Mouse (Mus musculus) ES-Bruce4 (cell line): ENCODE results near the gene Gtsf1. TPM values are rescaled to one million over a fixed set of nuclear protein-coding genes. Genes with fewer than 3 reads are reported as not detected.
"Not testable (repeated sequence)": the region's sequence is repeated elsewhere in the genome, so short reads cannot be mapped to it uniquely, and the experiment has no call there.

Experiments used
- H3K27ac ChIP-seq: 2 replicates; pipeline ENCODE4 v1.5.1; 2012; ENCODE audit warnings: low read length, inconsistent platforms; ENCODE audit not compliant: insufficient read depth
- H3K27me3 ChIP-seq: 2 replicates; pipeline ENCODE4 v1.6.1; 2012; ENCODE audit warnings: mild to moderate bottlenecking, low read length, inconsistent platforms; ENCODE audit not compliant: control insufficient read depth, poor library complexity, insufficient read depth, severe bottlenecking
- H3K36me3 ChIP-seq: 2 replicates; pipeline ENCODE4 v1.6.1; 2012; ENCODE audit warnings: inconsistent platforms, mild to moderate bottlenecking, low read length, moderate library complexity; ENCODE audit not compliant: control insufficient read depth, poor library complexity, insufficient read depth, severe bottlenecking
- H3K4me1 ChIP-seq: one replicate; pipeline ENCODE4 v1.8.1; 2011; ENCODE audit warnings: low read length; ENCODE audit not compliant: control insufficient read depth, insufficient read depth
- H3K4me3 ChIP-seq: 2 replicates; pipeline ENCODE4 v1.5.1; 2011; ENCODE audit warnings: low read depth, mild to moderate bottlenecking, low read length
- H3K9ac ChIP-seq: 2 replicates; pipeline ENCODE4 v1.6.1; 2012; ENCODE audit warnings: low read depth, mild to moderate bottlenecking, inconsistent platforms; ENCODE audit not compliant: poor library complexity, severe bottlenecking
- H3K9me3 ChIP-seq: replicated peaks from 2 replicates; pipeline ENCODE4 v1.6.1; 2012; ENCODE audit warnings: mild to moderate bottlenecking, low read length, inconsistent platforms; ENCODE audit not compliant: control insufficient read depth, poor library complexity, insufficient read depth, severe bottlenecking
- CTCF ChIP-seq: IDR thresholded peaks from one replicate; pipeline ENCODE4 v1.8.1; 2011; ENCODE audit warnings: low read depth, low read length
- EP300 ChIP-seq: IDR thresholded peaks from 2 replicates; pipeline ENCODE4 v1.6.1; 2011; ENCODE audit warnings: low read depth, low read length; ENCODE audit not compliant: insufficient read depth
- POLR2A ChIP-seq: IDR thresholded peaks from one replicate; pipeline ENCODE4 v1.8.1; 2011; ENCODE audit warnings: low read length; ENCODE audit not compliant: insufficient read depth
- polyA plus RNA-seq: library from polyadenylated mRNA; stranded (reverse); fragments of >200 nt; gene quantifications from 2 replicates; pipeline ENCODE4 v1.2.4, GENCODE M21; 2011; ENCODE audit warnings: low read depth; ENCODE audit not compliant: missing spikeins, insufficient read depth, insufficient read length

The Gtsf1 gene
- polyA plus RNA-seq, 1 experiment: not detected

GRCm38 (mm10) chr15:103462539-103463261, 32.4 kb upstream of the Gtsf1 start:
- TF ChIP-seq POLR2A (no peak), CTCF (no peak), EP300 (no peak)
- H3K9me3 ChIP-seq: no peaks in the 10 kb centered on the region
- H3K4me3 ChIP-seq: no peak overlapping the region
- no peaks in the 10 kb centered on the region for H3K4me1 ChIP-seq
- no peaks in the 10 kb centered on the region for H3K27me3 ChIP-seq
- H3K27ac ChIP-seq: no peak overlapping the region
- H3K36me3 ChIP-seq: no peaks in the 10 kb centered on the region
- no peak overlapping the region for H3K9ac ChIP-seq

- Histone ChIP-seq H3K9me3 (no peaks in the 10 kb centered on the region), H3K27ac (no peak overlapping the region), H3K27me3 (no peaks in the 10 kb centered on the region), H3K4me1 (no peaks in the 10 kb centered on the region), H3K4me3 (no peak overlapping the region), H3K9ac (no peak overlapping the region), H3K36me3 (no peaks in the 10 kb centered on the region)
- TF ChIP-seq CTCF: no peak
- no peak for TF ChIP-seq POLR2A
- no peak for TF ChIP-seq EP300
Observed at GRCm38 (mm10) chr15:103454449-103454848, 24.2 kb upstream of the Gtsf1 start.

- Histone ChIP-seq H3K36me3 (no peaks in the 10 kb centered on the region), H3K4me3 (no peak within 1 kb of the TSS), H3K9me3 (no peaks in the 10 kb centered on the region), H3K27me3 (no peaks in the 10 kb centered on the region), H3K9ac (no peak within 1 kb of the TSS), H3K4me1 (no peaks in the 10 kb centered on the region), H3K27ac (no peak within 1 kb of the TSS)
- TF ChIP-seq EP300 (no peak), POLR2A (no peak), CTCF (no peak)
Observed at GRCm38 (mm10) chr15:103453551-103454218, 23.4 kb upstream of the Gtsf1 start, which contains the start of gene Nckap1l. Nckap1l (plus strand) TSS chr15:103453794.

- Histone ChIP-seq H3K27ac (no peak within 1 kb of the TSS), H3K9ac (no peak within 1 kb of the TSS), H3K9me3 (no peaks in the 10 kb centered on the region), H3K36me3 (no peaks in the 10 kb centered on the region), H3K4me1 (no peaks in the 10 kb centered on the region), H3K27me3 (no peaks in the 10 kb centered on the region), H3K4me3 (no peak within 1 kb of the TSS)
- TF ChIP-seq EP300: no peak
Observed at GRCm38 (mm10) chr15:103448369-103448768, 18.1 kb upstream of the Gtsf1 start, which contains the start of gene Gtsf2. Gtsf2 (minus strand) TSS chr15:103448469.

GRCm38 (mm10) chr15:103445966-103446365, 15.7 kb upstream of the Gtsf1 start:
- H3K9me3 ChIP-seq, H3K27ac ChIP-seq, H3K4me3 ChIP-seq, H3K9ac ChIP-seq, H3K4me1 ChIP-seq, H3K27me3 ChIP-seq, H3K36me3 ChIP-seq: not testable (repeated sequence)

- no peak for TF ChIP-seq POLR2A
- TF ChIP-seq EP300: no peak
- no peak for TF ChIP-seq CTCF
- H3K4me1 ChIP-seq: no peaks in the 10 kb centered on the region
Observed at GRCm38 (mm10) chr15:103427017-103427416, 3.3 kb downstream of the Gtsf1 start.

GRCm38 (mm10) chr15:103405586-103405985, 24.7 kb downstream of the Gtsf1 start:
- not testable (repeated sequence) for H3K9ac ChIP-seq, H3K27me3 ChIP-seq, H3K9me3 ChIP-seq, H3K4me3 ChIP-seq, H3K27ac ChIP-seq, H3K4me1 ChIP-seq, H3K36me3 ChIP-seq

More at GRCm38 (mm10) chr15:103427017-103427416, 3.3 kb downstream of the Gtsf1 start:
- Histone ChIP-seq H3K9ac (no peak overlapping the region), H3K36me3 (no peaks in the 10 kb centered on the region), H3K27ac (no peak overlapping the region), H3K9me3 (no peaks in the 10 kb centered on the region), H3K27me3 (no peaks in the 10 kb centered on the region; the same call in 1 of the 2 replicates), H3K4me3 (no peak overlapping the region)
